ENCODE assay signal across 17 mouse cellular contexts in the genomic region with DNA sequence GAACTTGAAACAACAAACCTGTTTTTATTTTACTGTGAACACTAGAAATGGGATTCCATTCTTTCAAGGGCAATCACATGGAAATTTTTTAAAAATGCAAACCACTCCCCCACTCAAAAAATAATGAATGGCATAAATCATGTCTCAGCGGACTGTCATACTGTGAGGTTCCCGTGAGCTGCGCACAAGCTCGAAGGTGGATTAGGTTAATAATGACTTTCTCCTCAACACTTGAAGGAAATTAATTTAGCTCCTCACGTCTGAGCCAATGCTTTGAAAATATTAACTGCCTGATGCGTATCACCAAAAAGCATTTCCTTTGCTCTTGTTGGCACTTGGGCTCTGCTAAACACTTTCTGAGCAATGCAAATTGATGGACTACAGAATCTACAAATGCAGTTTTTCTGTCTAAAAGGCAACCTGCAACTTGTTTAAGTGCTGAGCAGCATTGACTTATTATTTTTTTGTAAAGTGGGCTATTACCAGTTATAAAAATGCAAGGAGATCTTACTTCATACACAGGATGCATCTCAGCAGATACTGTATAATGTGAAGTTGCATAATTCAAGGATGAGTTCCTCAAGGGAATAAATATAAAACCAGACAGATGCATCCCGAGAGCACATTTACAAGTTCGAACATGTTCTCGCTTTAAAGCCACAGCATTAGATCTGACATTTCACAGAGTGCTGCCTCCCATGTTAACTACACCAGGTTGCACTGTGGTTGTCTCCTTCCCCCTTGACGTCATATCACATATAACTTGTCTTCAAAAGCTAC.
DNase-seq lines count a peak whose midpoint lies in the region; ATAC-seq lines count a peak whose summit lies in the region.
"Had no signal": no experiment of that assay in that cellular context is flagged by ENCODE, and none has a peak within 500 bp of the region (broad histone marks: within the 10 kb centered on the region; RNA-seq: fewer than 3 reads in every experiment).

No protein-coding gene starts in this region.

- ATAC-seq in frontal cortex, adult (ENCODE audit: low TSS enrichment) = peak; percentile 90
- ATAC-seq: intestine, embryonic 15.5 days; Patski had no signal

- DNase-seq in frontal cortex, postnatal 10 days (ENCODE audit: low spot score in 2 of 2) = no peak
- DNase-seq in retina, postnatal 1 day = peak; percentile 6
- DNase-seq in retina, embryonic 14.5 days (ENCODE audit: low spot score) = no peak
- peak; percentile 5 for DNase-seq in hindlimb bud, embryonic 11.5 days (ENCODE audit: extremely low spot score, low read depth, low spot score)
- DNase-seq in right cerebral cortex, postnatal 4 days = no peak
- DNase-seq in urinary bladder, postnatal 25 days (ENCODE audit: low spot score) = no peak
- DNase-seq: adrenal gland, adult 2 months; cerebellum, adult 2 months; cerebellum, postnatal 36 days; embryo, embryonic 11 days; heart, postnatal 36 days; kidney, adult 8-10 months; kidney, postnatal 10 days; lung, postnatal 4 days had no signal

Comparison
In these comparisons a context has a peak if more than half of its experiments do, and no peak if none do; other contexts are left out.
1. DNase-seq: peak in retina, postnatal 1 day (single experiment) and hindlimb bud, embryonic 11.5 days (single experiment); none in frontal cortex, postnatal 10 days (0 of 2), retina, embryonic 14.5 days (single experiment), right cerebral cortex, postnatal 4 days (single experiment) and urinary bladder, postnatal 25 days (single experiment).